Mouse (Mus musculus) forebrain, embryonic 16.5 days (tissue): ENCODE data around the gene Kiss1. TPM values are rescaled to one million over a fixed set of nuclear protein-coding genes. Genes with fewer than 3 reads are reported as not detected.
"Not testable (repeated sequence)": the region's sequence is repeated elsewhere in the genome, so short reads cannot be mapped to it uniquely, and the experiment has no call there.

Experiments used
- ATAC-seq: fragments of 200-750 bp; cut with Nextera tagmentation; 2 replicates; pipeline ENCODE4 v1.8.0; 2017; ENCODE audit warnings: mild to moderate bottlenecking, moderate library complexity
- H3K27ac ChIP-seq: fragments of 300-500 bp; sonication (generic); 2 replicates; pipeline ENCODE4 v1.5.1; 2014; ENCODE audit warnings: low read length, control low read depth
- H3K27me3 ChIP-seq: fragments of 300-500 bp; sonication (generic); replicated peaks from 2 replicates; pipeline ENCODE4 v1.6.1; 2014; ENCODE audit warnings: low read length; ENCODE audit not compliant: control insufficient read depth, insufficient read depth
- H3K36me3 ChIP-seq: fragments of 300-500 bp; sonication (generic); 2 replicates; pipeline ENCODE4 v1.6.1; 2014; ENCODE audit not compliant: control insufficient read depth, insufficient read depth
- H3K4me1 ChIP-seq: fragments of 300-500 bp; sonication (generic); replicated peaks from 2 replicates; pipeline ENCODE4 v1.6.1; 2014; ENCODE audit warnings: low read length; ENCODE audit not compliant: control insufficient read depth, insufficient read depth
- H3K4me2 ChIP-seq: fragments of 300-500 bp; sonication (generic); 2 replicates; pipeline ENCODE4 v1.6.1; 2014; ENCODE audit warnings: mild to moderate bottlenecking, low read length, control low read depth
- H3K4me3 ChIP-seq: fragments of 300-500 bp; sonication (generic); replicated peaks from 2 replicates; pipeline ENCODE4 v1.5.1; 2014; ENCODE audit warnings: mild to moderate bottlenecking, low read length, control low read depth
- H3K9ac ChIP-seq: fragments of 300-500 bp; sonication (generic); replicated peaks from 2 replicates; pipeline ENCODE4 v1.6.1; 2014; ENCODE audit warnings: low read depth, low read length, control low read depth
- H3K9me3 ChIP-seq: fragments of 300-500 bp; sonication (generic); 2 replicates; pipeline ENCODE4 v1.6.1; 2016; ENCODE audit warnings: low read length; ENCODE audit not compliant: control insufficient read depth
- WGBS: fragments of 180-500 bp; shearing (Covaris S2); extraction: QIAGEN DNeasy Blood & Tissue Kit; methylation state at CpG from one replicate; pipeline ENCODE4 v1.1.7; 2014; 5-methylcytosine and 5-hydroxymethylcytosine counted together
- polyA plus RNA-seq: library from polyadenylated mRNA; unstranded; fragments of >200 nt; fragmentation: Nextera tagmentation; extraction: Ambion mirVana; gene quantifications from 2 replicates; pipeline ENCODE4 v1.2.1, GENCODE M21; 2015

Gene Kiss1
- polyA plus RNA-seq, 1 experiment from 2014 or later, result 0.60 TPM

DNA sequence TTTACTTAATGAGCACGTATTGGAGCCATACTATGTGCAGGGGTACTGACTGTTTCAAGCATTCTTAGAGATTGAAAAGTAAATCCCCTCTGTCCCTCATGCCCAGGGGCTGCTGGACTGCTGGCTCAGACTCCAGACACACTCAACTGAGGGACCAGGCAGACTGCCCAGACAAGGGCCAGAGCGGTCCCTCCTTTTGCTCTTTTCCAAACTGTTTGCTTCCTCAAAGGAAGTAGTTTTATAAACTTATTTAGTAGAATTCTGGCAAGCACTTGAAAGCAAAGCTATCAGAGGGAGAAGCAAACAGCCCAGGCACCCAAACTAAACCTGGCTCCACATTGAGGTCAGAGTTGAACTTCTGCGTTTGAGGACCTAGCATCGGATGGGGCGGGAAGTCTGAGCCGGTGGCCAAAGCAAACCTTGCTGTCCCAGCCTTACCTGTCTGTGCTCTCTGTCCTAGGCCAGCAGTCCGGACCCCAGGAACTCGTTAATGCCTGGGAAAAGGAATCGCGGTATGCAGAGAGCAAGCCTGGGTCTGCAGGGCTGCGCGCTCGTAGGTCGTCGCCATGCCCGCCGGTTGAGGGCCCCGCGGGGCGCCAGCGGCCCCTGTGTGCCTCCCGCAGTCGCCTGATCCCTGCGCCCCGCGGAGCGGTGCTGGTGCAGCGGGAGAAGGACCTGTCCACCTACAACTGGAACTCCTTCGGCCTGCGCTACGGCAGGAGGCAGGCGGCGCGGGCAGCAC, 7.4 kb downstream of the Kiss1 start:
- peak overlapping the region; percentile 32 for H3K4me3 ChIP-seq
- H3K4me2 ChIP-seq, result peak overlapping the region; percentile 59
- H3K27me3 ChIP-seq, result no peaks in the 10 kb centered on the region; the same call in 1 of the 2 replicates
- 0 out of 2 replicates have a peak, but pooled peaks have one; percentile 49 for ATAC-seq
- H3K27ac ChIP-seq, result no peak overlapping the region
- H3K36me3 ChIP-seq, result no peaks in the 10 kb centered on the region
- 5% methylated on average over 34 of the region's 34 CpGs for WGBS
- peaks cover 23% of the 10 kb centered on the region for H3K4me1 ChIP-seq
- H3K9ac ChIP-seq, result peak overlapping the region; percentile 48
- H3K9me3 ChIP-seq, result no peaks in the 10 kb centered on the region

DNA sequence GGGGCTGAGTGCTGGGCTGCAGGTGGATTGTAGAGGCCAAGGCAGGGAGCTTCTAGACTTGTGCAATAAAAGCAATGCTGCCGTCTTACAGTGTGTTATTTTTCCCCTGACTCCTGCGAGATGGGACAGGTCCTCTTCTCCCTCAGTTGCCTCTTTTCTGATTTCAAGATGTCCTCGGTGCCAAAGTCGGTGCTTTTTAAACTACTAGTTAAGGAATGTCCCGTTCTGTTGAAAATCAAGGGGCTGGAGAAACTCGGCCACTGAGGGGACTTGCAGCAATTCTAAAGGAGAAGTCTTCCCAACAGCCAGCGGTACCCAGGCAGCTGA, 7.9 kb downstream of the Kiss1 start:
- peak overlapping the region; percentile 59 for H3K4me2 ChIP-seq
- 29% methylated on average over 7 of the region's 7 CpGs for WGBS
- ATAC-seq, result no peak
- no peaks in the 10 kb centered on the region for H3K9me3 ChIP-seq
- H3K36me3 ChIP-seq, result no peaks in the 10 kb centered on the region
- H3K4me1 ChIP-seq, result peaks cover 23% of the 10 kb centered on the region
- H3K9ac ChIP-seq, result peak overlapping the region; percentile 48
- H3K4me3 ChIP-seq, result peak overlapping the region; percentile 32
- no peaks in the 10 kb centered on the region; the same call in 1 of the 2 replicates for H3K27me3 ChIP-seq
- no peak overlapping the region for H3K27ac ChIP-seq

DNA sequence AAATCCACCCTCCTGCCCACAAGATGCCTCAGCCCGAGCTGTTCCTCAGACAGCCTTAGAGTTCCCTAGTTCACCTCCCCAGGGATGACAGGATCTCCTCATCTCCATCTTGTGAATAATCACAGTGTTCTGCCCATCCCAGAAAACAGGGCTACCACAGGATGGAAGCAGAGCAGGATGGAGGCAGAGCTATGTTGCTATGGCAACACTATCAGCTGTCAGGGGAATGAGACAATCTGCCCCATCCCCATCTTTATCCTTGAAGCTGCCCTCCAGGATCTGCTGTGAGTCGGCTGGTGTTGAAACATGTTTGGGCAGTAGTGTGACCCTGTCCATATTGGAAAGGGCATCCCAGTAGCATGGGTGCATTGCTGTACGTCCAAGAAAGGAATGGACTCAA, 9.5 kb downstream of the Kiss1 start:
- WGBS, result 54% methylated on average over 3 of the region's 3 CpGs
- Histone ChIP-seq H3K27ac (no peak overlapping the region), H3K27me3 (no peaks in the 10 kb centered on the region; the same call in 1 of the 2 replicates)

DNA sequence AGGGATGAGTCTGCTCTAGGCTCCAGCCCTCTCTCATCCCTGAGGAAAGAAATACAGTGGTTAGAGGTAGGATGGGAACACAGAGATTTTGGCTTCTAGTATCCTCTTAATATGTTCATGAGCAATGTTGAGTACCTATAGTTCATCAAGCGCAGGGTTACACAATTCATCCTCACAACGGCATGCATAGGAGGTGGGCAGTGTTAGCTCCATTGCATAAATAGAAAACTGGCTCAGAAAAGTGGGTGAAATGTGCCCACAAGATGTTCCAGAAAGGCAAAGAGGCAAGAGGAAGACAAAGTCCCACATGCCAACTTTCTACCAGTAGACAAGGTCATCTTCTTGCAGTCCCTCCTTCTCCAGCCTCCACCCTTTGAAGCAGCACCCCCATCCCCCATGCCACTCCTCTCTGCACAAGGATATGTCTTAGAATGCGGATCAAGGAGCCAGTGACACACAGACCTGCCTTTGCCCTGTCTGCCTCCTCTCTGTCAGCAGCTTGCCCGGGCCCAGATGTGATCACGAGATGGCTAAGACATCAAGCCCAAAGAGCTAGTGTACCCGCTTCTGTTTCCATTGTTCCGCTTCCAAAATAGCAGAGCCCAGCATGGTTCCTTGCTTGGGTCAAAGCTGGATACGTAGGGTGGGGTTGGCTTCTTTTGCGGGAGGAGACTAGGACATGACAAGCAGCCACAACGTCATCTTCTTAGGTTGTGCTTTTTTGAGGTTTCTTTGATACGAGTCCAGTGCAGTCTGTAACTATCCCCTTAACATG, 11.2 kb downstream of the Kiss1 start:
- peaks cover 23% of the 10 kb centered on the region for H3K4me1 ChIP-seq
- 89% methylated on average over 11 of the region's 11 CpGs for WGBS
- H3K4me2 ChIP-seq, result no peak overlapping the region
- H3K27me3 ChIP-seq, result no peaks in the 10 kb centered on the region; the same call in 1 of the 2 replicates
- no peak overlapping the region for H3K9ac ChIP-seq
- no peak overlapping the region for H3K4me3 ChIP-seq
- no peak overlapping the region for H3K27ac ChIP-seq
- no peaks in the 10 kb centered on the region for H3K36me3 ChIP-seq
- ATAC-seq, result no peak
- H3K9me3 ChIP-seq, result no peaks in the 10 kb centered on the region

More for the DNA sequence above, 9.5 kb downstream of the Kiss1 start:
- Histone ChIP-seq H3K4me2 (no peak overlapping the region), H3K4me1 (peaks cover 23% of the 10 kb centered on the region), H3K9ac (no peak overlapping the region), H3K4me3 (no peak overlapping the region), H3K9me3 (no peaks in the 10 kb centered on the region), H3K36me3 (no peaks in the 10 kb centered on the region)
- ATAC-seq, result peak; percentile 76

DNA sequence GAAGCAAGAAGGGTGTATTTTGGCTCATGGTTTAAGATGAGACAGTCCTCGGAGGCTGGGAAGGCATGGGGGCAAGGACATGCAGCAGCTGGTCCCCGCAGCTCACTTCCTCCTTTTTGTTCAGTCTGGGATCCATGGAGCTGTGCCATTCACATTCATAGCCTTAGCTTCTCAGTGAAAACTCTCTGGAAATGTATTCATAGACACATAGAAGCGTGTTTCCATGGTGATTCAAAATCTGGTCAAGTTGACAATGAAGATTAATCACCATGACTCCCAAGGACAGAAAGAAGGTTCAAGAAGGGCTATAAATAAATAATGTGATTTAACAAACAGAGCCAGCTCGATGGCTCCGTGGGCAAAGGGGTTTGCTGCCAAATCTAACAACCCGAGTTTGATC, 12.3 kb downstream of the Kiss1 start:
- Histone ChIP-seq H3K4me3 (no peak overlapping the region), H3K36me3 (no peaks in the 10 kb centered on the region), H3K4me1 (peaks cover 17% of the 10 kb centered on the region), H3K4me2 (no peak overlapping the region), H3K9me3 (no peaks in the 10 kb centered on the region), H3K27ac (no peak overlapping the region), H3K27me3 (no peaks in the 10 kb centered on the region; the same call in 1 of the 2 replicates), H3K9ac (no peak overlapping the region)
- WGBS, result 52% methylated on average over 6 of the region's 6 CpGs
- no peak for ATAC-seq

DNA sequence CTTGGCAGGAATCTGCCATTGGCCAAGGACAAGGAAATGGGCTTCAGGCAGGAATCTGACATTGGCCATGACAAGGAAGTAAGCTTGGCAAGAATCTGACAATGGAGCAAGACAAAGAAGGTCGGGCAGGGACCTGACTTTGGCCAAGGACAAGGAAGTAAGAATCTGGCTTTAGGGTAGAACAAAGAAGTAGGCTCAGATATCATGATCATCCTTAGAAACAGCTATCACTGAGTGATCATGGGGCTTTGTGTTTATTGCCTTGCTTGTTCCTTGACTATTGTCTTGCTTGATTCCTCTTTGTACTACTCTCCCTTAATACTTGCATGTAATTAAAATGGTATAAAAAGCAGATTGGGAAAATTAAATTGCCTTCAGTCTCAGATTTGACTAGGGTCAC, 18.7 kb downstream of the Kiss1 start:
- H3K27ac ChIP-seq, H3K9ac ChIP-seq, ATAC-seq, H3K4me1 ChIP-seq, H3K4me2 ChIP-seq, H3K27me3 ChIP-seq, H3K4me3 ChIP-seq, H3K9me3 ChIP-seq, H3K36me3 ChIP-seq: not testable (repeated sequence)
- 65% methylated on average over 1 of the region's 1 CpGs for WGBS

DNA sequence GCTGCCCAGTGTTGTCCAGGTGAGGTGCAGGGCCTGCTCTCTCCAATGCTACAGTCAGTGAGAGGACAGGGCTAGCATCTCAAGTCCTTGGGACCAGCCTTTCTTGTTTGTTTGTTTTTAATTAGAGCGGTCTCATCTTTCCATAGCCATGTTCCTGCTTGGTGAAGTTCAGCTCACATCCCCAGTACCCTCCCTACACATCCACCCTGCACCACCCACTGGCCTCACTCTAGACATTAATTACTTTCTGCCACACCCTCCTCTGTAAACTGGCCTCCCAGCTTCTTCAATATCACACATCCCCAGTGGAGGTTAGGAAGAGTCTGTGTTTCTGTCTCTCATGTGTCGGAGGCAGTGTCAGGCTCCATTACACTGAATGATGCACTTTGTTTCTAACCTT, 22.7 kb downstream of the Kiss1 start:
- no peak overlapping the region for H3K4me2 ChIP-seq

DNA sequence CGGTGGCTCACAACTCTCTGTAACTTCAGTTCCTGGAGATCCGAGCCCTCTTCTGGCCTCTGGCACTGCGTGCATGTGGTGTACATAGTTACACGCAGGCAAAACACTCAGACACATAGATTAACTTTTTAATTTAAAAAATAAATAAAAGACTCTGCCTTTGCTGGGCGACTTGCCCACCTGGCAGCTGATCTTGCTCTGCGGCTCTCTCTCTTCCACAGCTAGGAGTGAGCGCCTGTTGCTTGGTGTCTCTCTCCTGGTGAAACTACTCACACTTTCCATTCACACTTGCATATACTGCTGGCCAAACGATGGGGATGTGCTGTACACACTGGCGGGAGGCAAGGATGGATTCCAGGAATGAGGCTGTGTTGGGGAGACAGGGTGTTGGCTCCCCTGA, 24.9 kb downstream of the Kiss1 start:
- WGBS, result 75% methylated on average over 9 of the region's 9 CpGs
- ATAC-seq, result no peak
- no peak overlapping the region for H3K27ac ChIP-seq

More for the DNA sequence above, 22.7 kb downstream of the Kiss1 start:
- H3K36me3 ChIP-seq, result no peaks in the 10 kb centered on the region
- 94% methylated on average over 2 of the region's 2 CpGs for WGBS
- no peaks in the 10 kb centered on the region for H3K4me1 ChIP-seq
- no peaks in the 10 kb centered on the region for H3K27me3 ChIP-seq
- H3K9me3 ChIP-seq, result no peaks in the 10 kb centered on the region
- no peak overlapping the region for H3K27ac ChIP-seq
- H3K9ac ChIP-seq, result no peak overlapping the region
- H3K4me3 ChIP-seq, result no peak overlapping the region
- no peak for ATAC-seq

DNA sequence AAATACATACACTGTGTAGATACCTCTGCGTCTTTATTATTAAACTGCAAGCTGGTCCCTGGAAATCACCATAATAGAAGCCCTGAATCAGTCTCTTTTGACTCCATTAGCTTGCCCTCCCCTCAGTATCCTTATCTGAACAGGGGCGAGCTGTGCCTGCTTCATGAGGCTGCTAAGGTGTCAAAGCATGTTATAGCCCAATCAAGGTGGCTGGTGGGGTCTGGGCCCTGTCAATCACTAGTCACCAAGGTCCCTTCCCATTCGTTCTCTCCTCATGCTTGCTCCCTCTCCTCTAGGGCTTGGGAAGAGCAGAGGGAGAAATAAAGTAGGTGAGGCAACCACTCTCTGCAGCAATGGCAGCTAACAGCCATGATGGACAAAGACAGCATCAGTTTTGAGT, 25.6 kb downstream of the Kiss1 start:
- no peak for ATAC-seq
- no peaks in the 10 kb centered on the region for H3K36me3 ChIP-seq
- H3K4me1 ChIP-seq, result peaks cover 2% of the 10 kb centered on the region
- H3K27me3 ChIP-seq, result no peaks in the 10 kb centered on the region
- no peak overlapping the region for H3K9ac ChIP-seq
- no peaks in the 10 kb centered on the region for H3K9me3 ChIP-seq
- no peak overlapping the region for H3K4me2 ChIP-seq
- H3K27ac ChIP-seq, result no peak overlapping the region
- WGBS, result 71% methylated on average over 3 of the region's 3 CpGs
- H3K4me3 ChIP-seq, result no peak overlapping the region

More for the DNA sequence above, 24.9 kb downstream of the Kiss1 start:
- no peak overlapping the region for H3K9ac ChIP-seq
- H3K4me3 ChIP-seq, result no peak overlapping the region
- H3K27me3 ChIP-seq, result no peaks in the 10 kb centered on the region
- H3K9me3 ChIP-seq, result no peaks in the 10 kb centered on the region
- H3K4me1 ChIP-seq, result no peaks in the 10 kb centered on the region; the same call in 1 of the 2 replicates
- no peaks in the 10 kb centered on the region for H3K36me3 ChIP-seq
- no peak overlapping the region for H3K4me2 ChIP-seq
